Mouse (Mus musculus): ENCODE results near the gene Robo1. TPM values are rescaled to one million over a fixed set of nuclear protein-coding genes. Genes with fewer than 3 reads are reported as not detected.

Gene Robo1
- polyA plus RNA-seq, 1 experiment, result 11.6 TPM

DNA sequence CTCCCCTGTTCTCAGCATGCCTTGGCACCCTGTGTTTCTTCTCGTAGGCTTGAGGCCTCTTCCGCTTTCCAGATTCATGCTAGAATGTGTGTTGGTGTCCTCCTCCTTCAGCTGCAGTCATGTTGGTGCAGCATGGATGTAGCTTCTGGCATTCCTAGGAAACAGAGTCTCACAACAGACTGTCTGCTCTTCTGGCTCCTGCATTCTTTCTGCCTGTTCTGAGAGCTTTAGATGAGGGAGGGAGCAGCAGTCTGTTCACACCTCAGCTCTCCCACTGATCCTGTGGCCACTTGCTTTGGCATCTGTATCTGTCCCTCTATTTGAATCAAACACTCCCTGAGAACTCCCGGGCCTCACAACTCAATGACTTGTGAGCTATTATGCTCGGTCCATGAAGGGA, 707.9 kb downstream of the Robo1 start:
- TF ChIP-seq POLR2A (IDR thresholded peaks at IDR 0.05; ENCODE audit: insufficient read depth, low read length), result no peak
- TF ChIP-seq CTCF (IDR thresholded peaks at IDR 0.05; ENCODE audit: low read depth, low read length), result no peak
- TF ChIP-seq EP300 (IDR thresholded peaks at IDR 0.05; ENCODE audit: insufficient read depth, low read depth, low read length), result no peak

DNA sequence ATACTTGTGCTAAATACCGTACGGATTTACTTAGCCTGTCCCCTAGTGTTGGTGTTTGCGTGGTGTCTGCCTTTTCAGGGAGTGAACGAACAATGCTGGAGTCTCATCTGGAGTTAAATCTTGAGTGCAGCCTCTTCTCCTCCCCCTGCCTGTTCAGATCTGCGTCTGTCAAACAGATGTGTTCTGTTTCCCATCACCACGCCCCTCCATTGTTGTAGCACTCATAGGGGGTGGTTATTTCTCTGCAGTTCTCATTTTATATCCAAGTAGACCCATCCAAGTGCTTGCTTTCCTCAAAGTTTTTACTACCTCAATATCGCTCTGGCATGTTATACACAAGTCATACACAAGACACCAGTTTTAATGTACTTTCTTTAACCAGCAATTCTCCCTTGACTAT, 708.7 kb downstream of the Robo1 start:
- H3K4me1 ChIP-seq (ENCODE audit: control insufficient read depth, insufficient read depth, low read length), result no peaks in the 10 kb centered on the region
- no peak overlapping the region for H3K4me3 ChIP-seq (ENCODE audit: low read depth, low read length)
- no peak overlapping the region for H3K9ac ChIP-seq (ENCODE audit: low read depth, poor library complexity, severe bottlenecking)
- H3K27me3 ChIP-seq (ENCODE audit: control insufficient read depth, insufficient read depth, low read length, poor library complexity, severe bottlenecking), result no peaks in the 10 kb centered on the region
- no peak overlapping the region for H3K27ac ChIP-seq (ENCODE audit: insufficient read depth, low read length)
- H3K36me3 ChIP-seq (ENCODE audit: control insufficient read depth, insufficient read depth, low read length, poor library complexity, severe bottlenecking), result no peaks in the 10 kb centered on the region
- TF ChIP-seq POLR2A (IDR thresholded peaks at IDR 0.05; ENCODE audit: insufficient read depth, low read length) (no peak), EP300 (IDR thresholded peaks at IDR 0.05; ENCODE audit: insufficient read depth, low read depth, low read length) (no peak), CTCF (IDR thresholded peaks at IDR 0.05; ENCODE audit: low read depth, low read length) (no peak)
- no peaks in the 10 kb centered on the region for H3K9me3 ChIP-seq (replicated peaks; ENCODE audit: control insufficient read depth, insufficient read depth, low read length, poor library complexity, severe bottlenecking)

More for the DNA sequence above, 707.9 kb downstream of the Robo1 start:
- Histone ChIP-seq H3K9ac (ENCODE audit: low read depth, poor library complexity, severe bottlenecking) (no peak overlapping the region), H3K9me3 (replicated peaks; ENCODE audit: control insufficient read depth, insufficient read depth, low read length, poor library complexity, severe bottlenecking) (no peaks in the 10 kb centered on the region), H3K4me1 (ENCODE audit: control insufficient read depth, insufficient read depth, low read length) (no peaks in the 10 kb centered on the region), H3K4me3 (ENCODE audit: low read depth, low read length) (no peak overlapping the region), H3K36me3 (ENCODE audit: control insufficient read depth, insufficient read depth, low read length, poor library complexity, severe bottlenecking) (no peaks in the 10 kb centered on the region), H3K27me3 (ENCODE audit: control insufficient read depth, insufficient read depth, low read length, poor library complexity, severe bottlenecking) (no peaks in the 10 kb centered on the region), H3K27ac (ENCODE audit: insufficient read depth, low read length) (no peak overlapping the region)

DNA sequence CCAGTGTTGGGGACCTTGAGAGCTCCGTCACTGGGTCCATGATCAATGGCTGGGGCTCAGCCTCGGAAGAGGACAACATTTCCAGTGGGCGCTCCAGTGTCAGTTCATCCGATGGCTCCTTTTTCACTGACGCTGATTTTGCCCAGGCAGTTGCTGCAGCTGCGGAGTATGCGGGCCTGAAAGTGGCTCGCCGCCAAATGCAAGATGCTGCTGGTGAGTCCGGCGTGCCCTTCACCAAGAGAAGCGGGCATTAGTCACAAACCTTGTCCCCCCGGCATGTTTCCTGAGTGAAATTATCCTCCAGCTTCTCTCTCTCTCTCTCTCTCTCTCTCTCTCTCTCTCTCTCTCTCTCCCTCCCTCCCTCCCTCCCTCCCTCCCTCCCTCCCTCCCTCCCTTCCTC, 716.2 kb downstream of the Robo1 start:
- Histone ChIP-seq H3K27ac (ENCODE audit: insufficient read depth, low read length) (no peak overlapping the region), H3K27me3 (ENCODE audit: control insufficient read depth, insufficient read depth, low read length, poor library complexity, severe bottlenecking) (no peaks in the 10 kb centered on the region), H3K4me3 (ENCODE audit: low read depth, low read length) (peak overlapping the region; percentile 27), H3K36me3 (ENCODE audit: control insufficient read depth, insufficient read depth, low read length, poor library complexity, severe bottlenecking) (no peaks in the 10 kb centered on the region), H3K9ac (ENCODE audit: low read depth, poor library complexity, severe bottlenecking) (peak overlapping the region; percentile 26; the same call in 1 of the 2 replicates), H3K4me1 (ENCODE audit: control insufficient read depth, insufficient read depth, low read length) (peaks cover 1% of the 10 kb centered on the region), H3K9me3 (replicated peaks; ENCODE audit: control insufficient read depth, insufficient read depth, low read length, poor library complexity, severe bottlenecking) (no peaks in the 10 kb centered on the region)
- TF ChIP-seq EP300 (IDR thresholded peaks at IDR 0.05; ENCODE audit: insufficient read depth, low read depth, low read length) (no peak), CTCF (IDR thresholded peaks at IDR 0.05; ENCODE audit: low read depth, low read length) (no peak), POLR2A (IDR thresholded peaks at IDR 0.05; ENCODE audit: insufficient read depth, low read length) (no peak)

DNA sequence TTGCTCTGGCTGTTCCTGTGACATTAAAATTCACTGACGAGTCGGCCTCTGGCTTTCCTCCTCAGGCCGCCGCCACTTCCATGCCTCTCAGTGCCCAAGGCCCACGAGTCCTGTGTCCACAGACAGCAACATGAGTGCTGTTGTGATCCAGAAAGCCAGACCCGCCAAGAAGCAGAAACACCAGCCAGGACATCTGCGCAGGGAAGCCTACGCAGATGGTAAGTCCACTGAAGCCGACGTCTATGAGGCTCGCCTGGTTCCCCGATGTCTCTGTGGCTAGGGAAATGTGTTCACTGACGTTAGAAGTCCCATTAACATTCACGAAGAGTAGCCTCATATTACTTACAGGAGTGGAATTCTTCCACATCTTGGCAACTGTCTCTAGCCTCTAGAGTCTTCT, 719.6 kb downstream of the Robo1 start:
- Histone ChIP-seq H3K36me3 (ENCODE audit: control insufficient read depth, insufficient read depth, low read length, poor library complexity, severe bottlenecking) (no peaks in the 10 kb centered on the region), H3K4me1 (ENCODE audit: control insufficient read depth, insufficient read depth, low read length) (no peaks in the 10 kb centered on the region), H3K27ac (ENCODE audit: insufficient read depth, low read length) (no peak overlapping the region), H3K9me3 (replicated peaks; ENCODE audit: control insufficient read depth, insufficient read depth, low read length, poor library complexity, severe bottlenecking) (no peaks in the 10 kb centered on the region), H3K9ac (ENCODE audit: low read depth, poor library complexity, severe bottlenecking) (no peak overlapping the region), H3K4me3 (ENCODE audit: low read depth, low read length) (no peak overlapping the region), H3K27me3 (ENCODE audit: control insufficient read depth, insufficient read depth, low read length, poor library complexity, severe bottlenecking) (no peaks in the 10 kb centered on the region)
- TF ChIP-seq POLR2A (IDR thresholded peaks at IDR 0.05; ENCODE audit: insufficient read depth, low read length) (no peak), CTCF (IDR thresholded peaks at IDR 0.05; ENCODE audit: low read depth, low read length) (no peak), EP300 (IDR thresholded peaks at IDR 0.05; ENCODE audit: insufficient read depth, low read depth, low read length) (no peak)

DNA sequence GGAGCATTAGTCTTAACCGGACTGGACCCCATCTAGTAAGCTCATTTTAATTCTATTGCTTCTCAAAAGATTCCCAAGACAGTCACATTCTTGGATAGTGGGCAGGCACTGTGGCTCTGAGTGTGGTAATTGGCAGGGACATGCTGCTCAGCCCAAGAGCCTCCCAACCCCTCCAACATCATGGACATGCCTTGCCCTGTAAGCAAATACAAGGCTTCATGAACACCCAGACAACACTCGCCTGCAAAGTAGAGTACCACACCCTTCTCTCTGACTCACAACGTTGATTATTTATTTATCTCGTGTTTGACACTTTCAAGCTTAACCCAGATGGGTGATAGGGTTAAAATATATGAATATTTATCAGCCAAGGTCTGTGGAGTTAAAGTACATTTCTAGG, 722.9 kb downstream of the Robo1 start:
- no peak overlapping the region for H3K4me3 ChIP-seq (ENCODE audit: low read depth, low read length)
- no peaks in the 10 kb centered on the region for H3K36me3 ChIP-seq (ENCODE audit: control insufficient read depth, insufficient read depth, low read length, poor library complexity, severe bottlenecking)
- H3K27me3 ChIP-seq (ENCODE audit: control insufficient read depth, insufficient read depth, low read length, poor library complexity, severe bottlenecking), result no peaks in the 10 kb centered on the region
- H3K27ac ChIP-seq (ENCODE audit: insufficient read depth, low read length), result no peak overlapping the region
- no peak overlapping the region for H3K9ac ChIP-seq (ENCODE audit: low read depth, poor library complexity, severe bottlenecking)
- no peaks in the 10 kb centered on the region for H3K4me1 ChIP-seq (ENCODE audit: control insufficient read depth, insufficient read depth, low read length)
- no peak for TF ChIP-seq CTCF (IDR thresholded peaks at IDR 0.05; ENCODE audit: low read depth, low read length)
- TF ChIP-seq POLR2A (IDR thresholded peaks at IDR 0.05; ENCODE audit: insufficient read depth, low read length), result no peak
- TF ChIP-seq EP300 (IDR thresholded peaks at IDR 0.05; ENCODE audit: insufficient read depth, low read depth, low read length), result no peak
- no peaks in the 10 kb centered on the region for H3K9me3 ChIP-seq (replicated peaks; ENCODE audit: control insufficient read depth, insufficient read depth, low read length, poor library complexity, severe bottlenecking)

DNA sequence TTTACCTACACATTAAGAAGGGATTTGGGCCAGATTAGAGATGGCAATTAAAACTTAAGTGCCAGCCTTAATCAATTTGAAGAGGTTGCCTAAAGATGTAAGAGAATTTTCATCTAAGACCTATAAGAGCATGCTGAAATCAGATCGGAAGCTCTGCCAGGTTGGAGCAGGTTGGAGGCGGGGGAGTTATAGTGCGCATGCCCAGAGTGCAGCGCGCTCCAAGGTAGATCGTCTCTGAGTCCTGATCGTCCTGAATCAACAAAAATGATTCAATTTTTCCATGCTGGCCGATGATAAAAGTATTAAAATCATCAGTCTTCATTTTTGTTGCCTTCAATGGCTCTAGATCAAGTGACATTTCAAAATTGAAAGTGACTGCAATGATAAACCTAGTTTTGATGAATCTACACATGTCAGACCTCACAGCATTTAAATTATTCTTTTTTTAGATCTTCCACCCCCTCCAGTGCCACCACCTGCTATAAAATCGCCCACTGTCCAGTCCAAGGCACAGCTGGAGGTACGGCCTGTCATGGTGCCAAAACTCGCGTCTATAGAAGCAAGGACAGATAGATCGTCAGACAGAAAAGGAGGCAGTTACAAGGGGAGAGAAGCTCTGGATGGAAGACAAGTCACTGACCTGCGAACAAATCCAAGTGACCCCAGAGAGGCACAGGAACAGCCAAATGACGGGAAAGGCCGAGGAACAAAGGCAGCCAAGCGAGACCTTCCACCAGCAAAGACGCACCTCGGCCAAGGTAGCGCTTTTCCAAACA, 727.3 kb downstream of the Robo1 start:
- H3K36me3 ChIP-seq (ENCODE audit: control insufficient read depth, insufficient read depth, low read length, poor library complexity, severe bottlenecking), result no peaks in the 10 kb centered on the region
- TF ChIP-seq EP300 (IDR thresholded peaks at IDR 0.05; ENCODE audit: insufficient read depth, low read depth, low read length) (no peak), CTCF (IDR thresholded peaks at IDR 0.05; ENCODE audit: low read depth, low read length) (no peak), POLR2A (IDR thresholded peaks at IDR 0.05; ENCODE audit: insufficient read depth, low read length) (no peak)

More for the DNA sequence above, 727.3 kb downstream of the Robo1 start:
- Histone ChIP-seq H3K9ac (ENCODE audit: low read depth, poor library complexity, severe bottlenecking) (no peak overlapping the region), H3K27ac (ENCODE audit: insufficient read depth, low read length) (no peak overlapping the region), H3K4me3 (ENCODE audit: low read depth, low read length) (no peak overlapping the region), H3K9me3 (replicated peaks; ENCODE audit: control insufficient read depth, insufficient read depth, low read length, poor library complexity, severe bottlenecking) (no peaks in the 10 kb centered on the region), H3K4me1 (ENCODE audit: control insufficient read depth, insufficient read depth, low read length) (no peaks in the 10 kb centered on the region), H3K27me3 (ENCODE audit: control insufficient read depth, insufficient read depth, low read length, poor library complexity, severe bottlenecking) (no peaks in the 10 kb centered on the region)
